Mouse (Mus musculus) adrenal gland, postnatal 10 days (tissue): Measurements from ENCODE around the gene Papolg. TPM values are rescaled to one million over a fixed set of nuclear protein-coding genes. Genes with fewer than 3 reads are reported as not detected.

Experiments
- total RNA-seq, 2 experiments: library from RNA; stranded (reverse); gene quantifications; 2 replicates each; pipeline ENCODE4 v1.2.3; 2021

Papolg gene
- total RNA-seq, 2 experiments from 2014 or later = 9.8 to 11.1 TPM

Other genes with a start within 250 kb of the Papolg start
- gene Pus10, start 229.6 kb downstream of the Papolg start, total RNA-seq = 10 to 100 TPM; 23.2 to 28.7 TPM
- gene Pex13, start 229.3 kb downstream of the Papolg start, total RNA-seq = 10 to 100 TPM; 56.8 to 59.9 TPM
- 1 to 10 TPM; 5.3 TPM for gene Rel, start 124.3 kb downstream of the Papolg start, total RNA-seq
- not detected for gene A830031A19Rik, start 179.8 kb upstream of the Papolg start, total RNA-seq
- gene Bcl11a, start 182.8 kb upstream of the Papolg start, total RNA-seq = 1 to 10 TPM; 3.3 to 4.8 TPM